Mouse (Mus musculus) limb, embryonic 15.5 days (tissue): Measurements from ENCODE around the gene Fcho1. TPM values are rescaled to one million over a fixed set of nuclear protein-coding genes. Genes with fewer than 3 reads are reported as not detected.
A peak's percentile ranks its signal among the peaks of the same experiment; 100 is the strongest.
"Not testable (repeated sequence)": the region's sequence is repeated elsewhere in the genome, so short reads cannot be mapped to it uniquely, and the experiment has no call there.

Experiments
- ATAC-seq: fragments of 200-750 bp; cut with Nextera tagmentation; 2 replicates; pipeline ENCODE4 v1.8.0; 2017; ENCODE audit warnings: low read depth, moderate TSS enrichment; ENCODE audit not compliant: insufficient number of reproducible peaks, low FRiP score, low TSS enrichment
- H3K27ac ChIP-seq: fragments of 300-500 bp; sonication (generic); 2 replicates; pipeline ENCODE4 v1.5.1; 2015; ENCODE audit warnings: moderate library complexity, mild to moderate bottlenecking, inconsistent platforms
- H3K27me3 ChIP-seq: fragments of 300-500 bp; sonication (generic); 2 replicates; pipeline ENCODE4 v1.6.1; 2015; ENCODE audit warnings: inconsistent platforms
- H3K36me3 ChIP-seq: fragments of 300-500 bp; sonication (generic); 2 replicates; pipeline ENCODE4 v1.6.1; 2015; ENCODE audit warnings: inconsistent platforms
- H3K4me1 ChIP-seq: fragments of 300-500 bp; sonication (generic); 2 replicates; pipeline ENCODE4 v1.6.1; 2015; ENCODE audit warnings: inconsistent platforms
- H3K4me2 ChIP-seq: fragments of 300-500 bp; sonication (generic); 2 replicates; pipeline ENCODE4 v1.6.1; 2015; ENCODE audit warnings: mild to moderate bottlenecking, inconsistent platforms
- H3K4me3 ChIP-seq: fragments of 300-500 bp; sonication (generic); 2 replicates; pipeline ENCODE4 v1.5.1; 2015; ENCODE audit warnings: mild to moderate bottlenecking, inconsistent platforms
- H3K9ac ChIP-seq: fragments of 300-500 bp; sonication (generic); 2 replicates; pipeline ENCODE4 v1.6.1; 2015; ENCODE audit warnings: inconsistent platforms
- H3K9me3 ChIP-seq: fragments of 300-500 bp; sonication (generic); 2 replicates; pipeline ENCODE4 v1.6.1; 2016; ENCODE audit warnings: inconsistent platforms
- WGBS: fragments of 180-500 bp; shearing (Covaris S2); methylation state at CpG from one replicate; pipeline ENCODE4 v1.1.7; 2015; 5-methylcytosine and 5-hydroxymethylcytosine counted together
- polyA plus RNA-seq: library from polyadenylated mRNA; unstranded; fragments of >200 nt; fragmentation: Nextera tagmentation; extraction: Ambion mirVana; gene quantifications from 2 replicates; pipeline ENCODE4 v1.2.1, GENCODE M21; 2015

Fcho1 gene
- polyA plus RNA-seq, 1 experiment from 2014 or later: 7.7 TPM

DNA sequence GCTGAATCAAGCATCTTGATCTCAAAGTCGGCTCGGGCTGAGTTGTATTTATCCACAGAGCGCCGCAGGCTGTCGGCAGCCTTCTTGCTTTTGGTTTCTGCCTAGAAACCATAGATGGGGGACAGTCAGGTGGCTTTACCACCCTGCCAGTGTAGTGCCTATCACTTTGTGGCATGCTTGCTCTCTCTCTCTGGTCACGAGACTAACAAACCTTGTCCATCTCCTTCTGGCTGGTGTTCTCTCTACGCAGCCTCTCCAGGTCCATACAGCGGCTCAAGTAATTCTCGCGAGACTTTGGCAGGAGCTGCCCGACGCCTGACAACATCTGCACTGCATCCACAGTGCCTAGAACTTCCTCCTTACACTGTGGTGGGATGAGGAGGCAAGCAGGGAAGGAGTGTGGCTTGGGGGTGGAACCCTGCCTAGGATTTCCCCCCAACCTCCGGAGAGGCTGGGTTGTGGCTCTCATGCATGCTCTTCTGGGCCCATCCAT is 8.9 kb downstream of the Fcho1 start:
- H3K27me3 ChIP-seq: no peaks in the 10 kb centered on the region
- no peaks in the 10 kb centered on the region for H3K9me3 ChIP-seq
- no peaks in the 10 kb centered on the region for H3K4me1 ChIP-seq
- no peak for ATAC-seq
- no peak overlapping the region for H3K9ac ChIP-seq
- no peak overlapping the region for H3K4me2 ChIP-seq
- 74% methylated on average over 13 of the region's 13 CpGs for WGBS
- H3K27ac ChIP-seq: no peak overlapping the region
- H3K36me3 ChIP-seq: no peaks in the 10 kb centered on the region
- no peak overlapping the region for H3K4me3 ChIP-seq

DNA sequence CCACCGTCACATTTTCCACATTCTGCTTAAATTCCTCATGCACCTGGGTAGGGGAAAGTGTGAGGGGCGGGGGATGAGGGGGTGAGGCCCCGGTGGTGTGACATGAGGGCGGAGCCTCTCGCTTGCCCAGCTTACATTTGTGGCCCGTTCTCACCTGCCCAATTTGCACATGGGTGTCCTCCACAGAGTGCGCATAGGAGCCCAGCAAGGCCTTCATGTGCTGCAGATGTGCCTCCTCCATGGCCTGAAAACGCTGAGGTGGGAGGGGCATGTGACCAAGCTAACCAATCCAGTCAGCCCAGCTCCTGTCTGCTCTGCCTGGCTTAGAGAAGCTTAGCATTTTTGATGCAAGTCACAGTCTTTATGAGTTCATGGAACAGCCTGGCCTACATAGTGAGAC is 10.0 kb downstream of the Fcho1 start:
- Histone ChIP-seq H3K27ac (no peak overlapping the region), H3K4me1 (no peaks in the 10 kb centered on the region), H3K4me2 (no peak overlapping the region), H3K36me3 (no peaks in the 10 kb centered on the region), H3K9ac (no peak overlapping the region), H3K4me3 (no peak overlapping the region; the same call in 1 of the 2 replicates), H3K27me3 (no peaks in the 10 kb centered on the region), H3K9me3 (no peaks in the 10 kb centered on the region)
- ATAC-seq: no peak
- 26% methylated on average over 8 of the region's 8 CpGs for WGBS

DNA sequence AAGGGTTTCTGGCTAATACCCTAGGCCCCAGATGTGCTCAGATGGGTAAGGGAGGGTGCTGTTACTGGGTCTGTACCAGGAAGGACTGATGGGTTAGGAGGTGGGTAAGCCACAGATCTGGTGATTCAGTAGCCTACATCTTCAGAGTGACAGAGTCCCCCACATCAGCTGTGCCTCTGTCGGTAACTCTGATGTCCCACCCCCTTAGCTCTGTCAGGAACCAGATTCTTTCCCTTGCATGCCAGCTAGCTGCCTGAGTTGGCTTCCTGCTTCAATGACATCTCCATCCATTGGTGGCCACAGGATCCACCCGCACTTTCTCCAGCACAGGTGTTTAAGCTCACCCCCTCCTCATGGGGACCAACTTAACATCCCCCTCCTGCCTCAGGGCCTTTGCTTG is 13.9 kb downstream of the Fcho1 start:
- WGBS: 75% methylated on average over 2 of the region's 2 CpGs
- H3K9ac ChIP-seq: no peak overlapping the region
- H3K36me3 ChIP-seq: no peaks in the 10 kb centered on the region
- no peak overlapping the region for H3K4me2 ChIP-seq
- no peak overlapping the region for H3K27ac ChIP-seq
- H3K27me3 ChIP-seq: peaks cover 36% of the 10 kb centered on the region
- ATAC-seq: no peak
- no peak overlapping the region for H3K4me3 ChIP-seq
- no peaks in the 10 kb centered on the region for H3K9me3 ChIP-seq
- peaks cover 9% of the 10 kb centered on the region; the same call in 1 of the 2 replicates for H3K4me1 ChIP-seq

DNA sequence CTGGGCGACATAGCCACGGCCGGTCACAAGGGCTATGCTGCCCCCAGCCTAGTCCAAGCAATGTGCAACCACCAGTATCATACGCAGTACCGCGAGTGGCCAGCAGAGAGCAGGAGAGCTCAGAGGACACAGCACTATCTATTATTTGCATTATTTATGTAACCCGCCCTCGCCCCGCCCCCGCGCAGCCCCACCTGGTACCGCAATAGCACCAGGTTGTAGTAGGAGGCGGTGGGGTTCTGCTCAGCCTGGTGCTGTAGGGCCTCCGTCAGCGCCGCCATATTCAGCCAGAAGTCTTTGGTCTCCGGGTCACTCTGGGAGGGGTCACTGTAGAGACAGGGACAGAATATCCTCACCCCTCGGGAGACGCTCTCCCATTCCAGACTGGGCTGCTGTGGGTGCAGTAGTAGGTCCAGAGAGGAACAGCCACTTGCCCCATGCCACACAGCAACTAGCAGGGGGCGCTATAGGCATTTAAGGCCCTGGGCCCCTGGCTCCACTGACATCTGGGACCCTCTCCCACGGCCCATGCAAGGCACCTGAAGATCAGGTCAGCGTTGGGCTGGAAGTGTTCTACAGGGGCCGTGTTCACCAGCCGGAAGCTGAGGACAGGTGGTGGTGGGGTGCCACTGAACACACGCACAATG is 15.6 kb downstream of the Fcho1 start:
- peaks cover 9% of the 10 kb centered on the region; the same call in 1 of the 2 replicates for H3K4me1 ChIP-seq
- peaks cover 40% of the 10 kb centered on the region for H3K27me3 ChIP-seq
- H3K9me3 ChIP-seq: no peaks in the 10 kb centered on the region
- H3K4me3 ChIP-seq: 0 out of 2 replicates have a peak overlapping the region, but pooled peaks have one; percentile 11
- H3K9ac ChIP-seq: no peak overlapping the region
- 20% methylated on average over 25 of the region's 25 CpGs for WGBS
- no peak overlapping the region for H3K27ac ChIP-seq
- ATAC-seq: no peak
- no peaks in the 10 kb centered on the region for H3K36me3 ChIP-seq
- H3K4me2 ChIP-seq: peak overlapping the region; percentile 35

DNA sequence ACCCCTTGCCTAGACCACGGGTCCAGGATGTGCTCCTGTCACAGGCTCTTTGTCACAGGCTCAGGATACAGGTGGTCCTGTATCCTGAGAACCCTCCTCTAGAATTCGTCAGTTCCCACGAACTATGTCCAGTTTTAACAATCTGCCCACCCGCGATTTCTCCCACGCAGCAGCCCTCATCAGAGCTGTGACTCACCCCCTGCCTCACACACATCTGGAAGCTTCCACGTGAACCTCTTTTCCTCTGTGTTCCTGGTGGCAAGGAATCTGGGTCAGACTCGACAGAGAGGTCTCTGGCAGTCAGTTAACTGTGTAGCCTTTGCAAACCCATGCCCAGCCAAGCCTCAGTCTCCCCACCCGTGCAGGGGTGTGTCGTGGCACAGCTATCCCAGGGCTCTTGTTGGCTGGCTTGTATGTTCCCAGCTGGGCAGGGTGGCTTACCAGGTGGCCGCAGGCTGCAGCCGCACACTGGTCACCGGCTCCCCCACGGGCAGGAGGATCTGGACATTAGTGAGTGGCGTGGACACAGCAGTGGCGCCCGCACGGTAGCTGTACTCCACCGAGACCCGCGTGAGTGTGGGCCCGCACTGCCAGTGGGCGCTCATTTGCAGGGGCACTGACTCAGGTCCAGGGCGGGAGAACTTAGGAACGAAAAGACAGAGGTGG is 16.2 kb downstream of the Fcho1 start:
- Histone ChIP-seq H3K4me2 (peak overlapping the region; percentile 35), H3K27me3 (peaks cover 44% of the 10 kb centered on the region), H3K36me3 (no peaks in the 10 kb centered on the region), H3K27ac (no peak overlapping the region), H3K9me3 (no peaks in the 10 kb centered on the region), H3K4me1 (peaks cover 9% of the 10 kb centered on the region; the same call in 1 of the 2 replicates), H3K9ac (no peak overlapping the region), H3K4me3 (no peak overlapping the region)
- ATAC-seq: no peak
- 35% methylated on average over 25 of the region's 25 CpGs for WGBS

DNA sequence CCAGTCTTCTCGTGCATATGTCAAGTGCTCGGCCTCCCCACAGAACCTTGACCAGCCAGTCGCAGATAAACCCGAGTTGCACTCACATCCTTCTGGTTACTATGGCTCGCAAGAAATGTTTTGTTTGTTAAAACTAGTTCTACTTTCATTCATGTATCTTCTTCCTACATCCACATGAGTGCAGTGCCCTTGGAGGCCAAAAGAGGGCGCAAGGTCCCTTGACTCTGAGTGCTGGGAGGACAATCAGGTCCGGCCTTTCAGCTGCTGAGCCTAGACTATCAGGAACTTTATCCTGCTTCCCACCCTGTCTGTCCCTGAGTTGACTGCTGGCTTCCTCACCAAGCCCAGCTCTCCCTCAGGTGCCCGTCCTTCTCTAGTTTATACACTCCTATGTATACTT is 17.6 kb downstream of the Fcho1 start:
- no peaks in the 10 kb centered on the region for H3K36me3 ChIP-seq
- H3K4me3 ChIP-seq: no peak overlapping the region
- ATAC-seq: no peak
- H3K9ac ChIP-seq: no peak overlapping the region
- WGBS: 37% methylated on average over 8 of the region's 8 CpGs
- no peak overlapping the region for H3K4me2 ChIP-seq
- no peak overlapping the region for H3K27ac ChIP-seq
- peaks cover 9% of the 10 kb centered on the region; the same call in 1 of the 2 replicates for H3K4me1 ChIP-seq
- peaks cover 55% of the 10 kb centered on the region for H3K27me3 ChIP-seq
- no peaks in the 10 kb centered on the region for H3K9me3 ChIP-seq

DNA sequence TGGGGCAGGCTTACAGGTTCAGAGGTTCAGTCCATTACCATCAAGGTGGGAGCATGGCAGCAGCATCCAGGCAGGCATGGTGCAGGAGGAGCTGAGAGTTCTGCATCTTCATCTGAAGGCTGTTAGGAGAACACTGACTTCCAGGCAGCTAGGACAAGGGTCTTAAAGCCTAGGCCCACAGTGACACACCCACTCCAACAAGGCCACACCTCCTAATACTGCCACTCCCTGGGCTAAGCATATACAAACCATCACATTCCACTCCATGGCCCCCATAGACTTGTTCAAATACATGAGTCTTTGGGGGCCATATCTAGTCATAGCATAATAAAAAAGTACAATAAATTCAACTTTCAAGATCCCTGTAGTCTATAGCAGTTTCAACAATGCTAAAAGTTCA is 22.1 kb downstream of the Fcho1 start:
- not testable (repeated sequence) for H3K9me3 ChIP-seq, H3K36me3 ChIP-seq, H3K9ac ChIP-seq, H3K4me2 ChIP-seq, H3K27ac ChIP-seq, H3K4me3 ChIP-seq, ATAC-seq
- peaks cover 12% of the 10 kb centered on the region for H3K4me1 ChIP-seq
- peaks cover 81% of the 10 kb centered on the region for H3K27me3 ChIP-seq

DNA sequence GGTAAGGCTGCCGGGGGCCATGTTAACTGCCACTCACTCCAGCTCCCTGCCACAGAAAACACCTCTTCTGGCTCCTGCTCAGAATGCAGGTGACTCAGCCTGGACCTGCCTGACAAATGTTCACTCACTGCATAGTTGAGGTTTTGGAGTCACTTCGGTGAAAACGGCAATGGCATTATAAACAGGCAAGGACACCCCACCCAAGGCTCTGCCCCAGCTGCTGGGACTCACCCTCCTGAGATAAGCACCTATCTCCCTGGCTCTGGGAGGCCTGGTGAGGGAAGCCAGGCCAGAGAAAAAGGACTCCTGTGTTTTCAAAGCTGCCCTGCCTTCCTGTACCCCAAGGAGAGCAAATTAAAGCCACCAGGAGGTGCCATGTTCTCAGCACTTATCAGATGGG is 22.6 kb downstream of the Fcho1 start:
- WGBS: 75% methylated on average over 3 of the region's 3 CpGs
- Histone ChIP-seq H3K36me3 (no peaks in the 10 kb centered on the region), H3K27ac (no peak overlapping the region), H3K4me1 (peaks cover 12% of the 10 kb centered on the region), H3K9me3 (no peaks in the 10 kb centered on the region), H3K27me3 (peaks cover 80% of the 10 kb centered on the region), H3K9ac (no peak overlapping the region), H3K4me3 (no peak overlapping the region), H3K4me2 (no peak overlapping the region)
- ATAC-seq: no peak

DNA sequence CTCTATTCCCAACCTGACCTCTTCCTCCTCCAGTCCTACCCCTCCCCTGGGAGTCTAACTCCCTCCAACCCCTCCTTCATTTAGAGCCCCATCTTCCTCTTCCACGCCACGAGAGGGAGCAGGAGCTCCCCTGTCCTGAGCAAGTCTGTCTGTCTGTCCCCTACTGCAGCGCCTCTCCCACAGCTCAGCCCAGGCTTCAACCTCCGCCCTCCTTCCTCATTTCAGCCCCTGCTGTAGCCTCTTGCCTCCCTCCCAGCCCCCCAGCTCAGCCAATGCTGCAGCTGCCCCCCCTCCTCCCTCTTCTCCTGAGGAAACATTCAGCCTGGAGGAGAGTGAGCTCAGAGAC is 23.5 kb downstream of the Fcho1 start:
- Histone ChIP-seq H3K4me2 (no peak overlapping the region), H3K9me3 (no peaks in the 10 kb centered on the region), H3K36me3 (no peaks in the 10 kb centered on the region), H3K4me3 (no peak overlapping the region), H3K4me1 (peaks cover 12% of the 10 kb centered on the region), H3K9ac (no peak overlapping the region), H3K27me3 (peaks cover 72% of the 10 kb centered on the region), H3K27ac (no peak overlapping the region)
- ATAC-seq: no peak
- WGBS: 25% methylated on average over 4 of the region's 4 CpGs

DNA sequence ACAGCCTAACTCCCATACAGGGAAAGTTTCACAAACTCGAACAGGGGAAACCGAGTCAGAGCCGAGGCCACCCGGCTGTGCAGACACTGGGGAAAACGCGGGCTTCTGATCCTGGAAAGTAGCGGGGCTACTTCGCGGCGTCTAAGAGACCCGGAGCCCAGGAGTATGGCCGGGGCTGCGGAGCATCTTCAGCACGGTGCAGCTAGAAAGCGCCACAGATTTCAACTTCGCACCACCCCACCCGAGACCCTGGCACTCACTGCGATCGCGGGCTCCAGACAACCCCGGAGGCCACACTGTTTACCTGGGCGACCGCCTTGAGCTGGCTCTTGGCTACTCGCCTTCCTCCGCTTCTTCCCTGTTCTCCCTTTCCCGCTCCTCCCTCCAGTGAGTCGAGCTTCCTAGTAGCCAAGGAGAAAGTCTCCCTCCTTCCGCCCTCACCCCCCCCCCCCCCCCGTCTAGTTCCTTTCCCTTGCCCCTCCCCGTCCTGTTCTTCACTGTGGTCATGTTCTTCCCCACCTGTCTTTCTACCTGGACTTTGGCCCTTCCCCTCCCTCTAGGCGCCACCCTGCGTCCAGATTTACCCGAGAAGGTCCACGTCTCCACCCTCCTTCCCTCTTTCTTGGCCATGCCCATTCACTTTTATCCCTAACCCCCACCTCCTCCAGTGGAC is 24.0 kb downstream of the Fcho1 start, which contains the start of gene B3gnt3:
Gene B3gnt3, minus strand, starts transcription at position 376 of the 673 bp plus-strand sequence.
- Histone ChIP-seq H3K27ac (no peak within 1 kb of the TSS), H3K9ac (no peak within 1 kb of the TSS), H3K4me3 (peak within 1 kb of the TSS; percentile 21), H3K27me3 (peaks cover 72% of the 10 kb centered on the region), H3K9me3 (no peaks in the 10 kb centered on the region), H3K4me2 (peak within 1 kb of the TSS; percentile 37), H3K36me3 (no peaks in the 10 kb centered on the region), H3K4me1 (peaks cover 12% of the 10 kb centered on the region)
- no peak for ATAC-seq
- 17% methylated on average over 31 of the region's 34 CpGs for WGBS

DNA sequence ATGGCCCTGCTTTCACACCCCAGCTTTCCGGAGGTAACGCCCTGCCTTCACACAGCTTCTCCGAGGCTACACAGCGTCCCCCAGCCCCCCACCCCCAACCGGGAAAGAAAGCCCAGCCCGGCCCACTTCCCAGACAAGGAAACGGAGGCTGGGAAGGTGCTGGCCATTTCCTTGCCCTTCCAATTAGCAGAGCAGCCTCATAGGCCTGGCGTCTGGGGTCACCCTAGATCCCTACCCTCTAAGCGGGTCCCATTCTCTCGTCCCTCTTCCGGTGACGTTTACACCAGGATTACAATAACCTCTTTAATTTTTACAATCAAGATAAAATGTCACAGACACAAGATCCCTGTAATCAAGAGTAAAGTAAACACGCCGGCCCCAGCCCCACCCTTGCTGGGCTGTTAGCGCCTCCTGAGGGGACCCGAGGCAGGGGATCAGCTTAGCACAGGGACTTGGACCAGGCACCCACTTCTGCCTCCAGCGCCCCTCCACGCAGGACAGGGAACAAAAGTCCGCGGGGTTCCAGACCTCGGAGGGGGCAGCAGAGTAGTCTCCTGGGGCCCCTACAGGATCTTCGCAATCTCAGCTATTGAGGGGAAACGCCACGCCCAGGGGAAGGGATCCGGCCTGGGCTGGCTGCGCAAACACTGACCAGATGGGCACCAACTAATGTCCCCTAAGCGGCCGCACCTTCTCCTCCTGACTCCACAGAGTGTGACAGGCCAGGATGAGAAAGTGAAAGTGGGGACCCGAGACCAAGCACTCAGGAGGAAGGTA is 24.8 kb downstream of the Fcho1 start:
- ATAC-seq: no peak
- H3K27ac ChIP-seq: no peak overlapping the region
- H3K4me1 ChIP-seq: peaks cover 12% of the 10 kb centered on the region
- no peak overlapping the region for H3K9ac ChIP-seq
- H3K27me3 ChIP-seq: peaks cover 78% of the 10 kb centered on the region
- 5% methylated on average over 29 of the region's 29 CpGs for WGBS
- no peaks in the 10 kb centered on the region for H3K36me3 ChIP-seq
- no peaks in the 10 kb centered on the region for H3K9me3 ChIP-seq
- peak overlapping the region; percentile 37 for H3K4me2 ChIP-seq
- H3K4me3 ChIP-seq: peak overlapping the region; percentile 21
